Mouse (Mus musculus) heart, postnatal 0 days (tissue): ENCODE measurements around the gene Wdr46.

Experiments used
- CTCF ChIP-seq: IDR thresholded peaks from 2 replicates; pipeline ENCODE4 v1.5.1; 2016; ENCODE audit warnings: antibody characterized with exemption, control low read depth, low read depth
- EP300 ChIP-seq: IDR thresholded peaks from 2 replicates; pipeline ENCODE4 v1.6.1; 2016; ENCODE audit warnings: antibody characterized with exemption, low read depth

GRCm38 (mm10) chr17:33948905-33949537, 8.6 kb downstream of the Wdr46 start:
- no peak for TF ChIP-seq EP300
- no peak for TF ChIP-seq CTCF
